Comparison of ENCODE assay signal across 20 mouse cellular contexts in genomic region chr5:44109121-44109520, GRCm38 (mm10).
"Had no signal": no experiment of that assay in that cellular context is flagged by ENCODE, and none has a peak within 500 bp of the region (broad histone marks: within the 10 kb centered on the region; RNA-seq: fewer than 3 reads in every experiment).

No protein-coding gene starts in this region.

- H3K27ac ChIP-seq: intestine, embryonic 15.5 days; limb, embryonic 10.5 days; limb, embryonic 13.5 days; liver, embryonic 13.5 days; midbrain, embryonic 15.5 days; neural tube, embryonic 12.5 days; neural tube, embryonic 15.5 days; stomach, postnatal 0 days had no signal

- ATAC-seq: intestine, embryonic 15.5 days; midbrain, embryonic 15.5 days had no signal

- H3K27me3 ChIP-seq: intestine, embryonic 15.5 days; liver, embryonic 13.5 days; midbrain, embryonic 15.5 days; neural tube, embryonic 12.5 days; neural tube, embryonic 15.5 days had no signal

- DNase-seq: layer of hippocampus, adult 9-11 months; liver; liver, embryonic 13.5 days; lung, adult 2 months; lung, postnatal 14 days; lung, postnatal 4 days; right cerebral cortex, adult 18-20 months; right cerebral cortex, postnatal 14 days; right cerebral cortex, postnatal 4 days; thymus, adult 2 months; thymus, postnatal 14 days; thymus, postnatal 4 days had no signal

- H3K36me3 ChIP-seq: intestine, embryonic 15.5 days; limb, embryonic 10.5 days; limb, embryonic 13.5 days; liver, embryonic 13.5 days; midbrain, embryonic 15.5 days; neural tube, embryonic 12.5 days; neural tube, embryonic 15.5 days had no signal

- H3K4me3 ChIP-seq: intestine, embryonic 15.5 days; limb, embryonic 10.5 days; limb, embryonic 13.5 days; liver, embryonic 13.5 days; midbrain, embryonic 15.5 days; neural tube, embryonic 12.5 days; neural tube, embryonic 15.5 days had no signal

- H3K4me2 ChIP-seq: intestine, embryonic 15.5 days; limb, embryonic 13.5 days; liver, embryonic 13.5 days; midbrain, embryonic 11.5 days; midbrain, embryonic 15.5 days; neural tube, embryonic 12.5 days; neural tube, embryonic 15.5 days had no signal

- H3K4me1 ChIP-seq: intestine, embryonic 15.5 days; liver, embryonic 13.5 days; midbrain, embryonic 15.5 days; neural tube, embryonic 12.5 days; neural tube, embryonic 15.5 days had no signal

- H3K9ac ChIP-seq: intestine, embryonic 15.5 days; limb, embryonic 13.5 days; liver, embryonic 13.5 days; midbrain, embryonic 15.5 days; neural tube, embryonic 12.5 days; neural tube, embryonic 15.5 days had no signal

- H3K9me3 ChIP-seq: intestine, embryonic 15.5 days; limb, embryonic 10.5 days; liver, embryonic 13.5 days; midbrain, embryonic 15.5 days; neural tube, embryonic 12.5 days had no signal
